Mouse (Mus musculus) cortical plate, adult 2 months (tissue): ENCODE measurements around the gene Olfr5.

Source experiments
- CTCF ChIP-seq: fragments of 200-500 bp; IDR thresholded peaks from 2 replicates; pipeline ENCODE4 v1.5.1; 2011; ENCODE audit warnings: mild to moderate bottlenecking, control low read depth, low read length; ENCODE audit not compliant: insufficient read depth; ENCODE audit errors: extremely low read depth
- POLR2A ChIP-seq: fragments of 200-500 bp; IDR thresholded peaks from 2 replicates; pipeline ENCODE4 v1.6.1; 2011; ENCODE audit warnings: mild to moderate bottlenecking, low read length, control low read depth; ENCODE audit not compliant: insufficient read depth; ENCODE audit errors: extremely low read depth

DNA sequence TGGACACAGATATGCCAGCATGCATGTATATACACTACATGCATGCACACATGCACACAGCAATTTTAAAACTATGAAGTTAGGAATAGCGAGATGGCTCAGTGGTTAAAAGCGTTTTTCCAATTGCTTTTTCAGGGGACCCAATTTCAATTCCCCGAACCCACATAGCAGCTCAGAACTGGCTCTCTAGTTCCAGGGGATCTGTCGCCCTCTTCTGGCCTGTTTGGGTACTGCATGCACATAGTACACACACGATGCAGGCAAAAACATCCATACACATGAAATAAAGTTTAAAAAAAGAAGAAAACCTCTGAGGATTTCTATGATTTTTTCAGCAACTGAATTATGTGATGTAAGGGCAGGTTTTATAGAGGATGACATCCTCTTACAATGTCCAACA, 39.4 kb upstream of the Olfr5 start:
- TF ChIP-seq CTCF: no peak
- TF ChIP-seq POLR2A: no peak
